Mouse (Mus musculus): ENCODE data around the gene Ptprj. TPM values are rescaled to one million over a fixed set of nuclear protein-coding genes. Genes with fewer than 3 reads are reported as not detected.

The Ptprj gene
- polyA plus RNA-seq, 1 experiment from 2014 or later, result 4.0 TPM

DNA sequence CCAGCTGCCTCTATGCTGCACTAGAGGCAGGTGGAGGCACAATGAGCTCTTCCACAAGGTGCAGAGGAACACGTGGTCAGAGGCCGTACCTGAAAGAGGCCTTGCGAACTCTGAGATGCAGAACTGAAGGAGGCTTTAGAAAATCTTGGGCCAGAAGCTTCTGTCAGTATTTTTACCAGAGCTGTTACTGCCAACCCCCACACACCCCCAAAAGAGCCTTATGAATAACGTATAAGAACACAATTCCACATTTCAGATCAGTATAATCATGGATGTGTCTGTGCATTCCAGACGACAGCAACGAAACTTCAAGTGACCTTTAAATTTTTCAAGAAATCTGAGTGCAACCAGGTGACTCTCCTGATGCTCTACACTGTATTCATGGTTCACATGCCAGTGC lies 98.9 kb downstream of the Ptprj start:
- WGBS, result 91% methylated on average over 6 of the region's 6 CpGs

DNA sequence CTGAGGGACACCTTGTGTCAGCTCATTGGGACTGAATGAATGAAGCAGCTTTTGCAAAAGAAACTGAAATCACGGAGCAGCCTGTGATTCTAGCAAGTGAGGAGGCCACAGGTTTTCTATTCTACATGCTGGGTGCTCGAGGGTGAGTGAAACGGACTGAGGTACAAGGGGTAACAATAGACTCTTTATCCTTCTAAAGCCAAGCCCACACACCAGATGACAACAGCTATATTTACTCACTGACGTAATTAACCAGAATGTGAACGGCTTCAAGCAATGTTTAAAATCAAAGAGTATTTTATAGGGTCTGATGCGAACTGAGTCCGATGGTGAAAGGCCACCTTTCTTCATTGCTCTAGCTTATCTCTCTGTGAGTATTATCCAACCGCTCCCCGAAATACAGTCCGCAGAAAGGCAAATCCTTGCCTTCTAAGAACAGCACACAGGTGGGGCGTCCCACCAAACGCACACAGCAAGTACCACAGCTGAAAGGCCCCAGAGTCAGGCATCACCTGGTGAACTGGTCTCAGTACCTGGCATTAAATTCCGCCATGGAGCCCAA lies 99.6 kb downstream of the Ptprj start:
- H3K27ac ChIP-seq, result no peak overlapping the region
- WGBS, result 73% methylated on average over 13 of the region's 13 CpGs
- no peaks in the 10 kb centered on the region for H3K27me3 ChIP-seq (replicated peaks)
- H3K9ac ChIP-seq, result no peak overlapping the region
- H3K36me3 ChIP-seq, result no peaks in the 10 kb centered on the region
- H3K9me3 ChIP-seq, result no peaks in the 10 kb centered on the region
- no peak overlapping the region for H3K4me2 ChIP-seq (replicated peaks)
- no peak for ATAC-seq (ENCODE audit: low FRiP score, low read depth)
- H3K4me3 ChIP-seq, result no peak overlapping the region
- no peaks in the 10 kb centered on the region for H3K4me1 ChIP-seq

More for the DNA sequence above, 98.9 kb downstream of the Ptprj start:
- ATAC-seq (ENCODE audit: low FRiP score, low read depth), result no peak
- Histone ChIP-seq H3K9ac (no peak overlapping the region), H3K27me3 (replicated peaks) (no peaks in the 10 kb centered on the region), H3K27ac (no peak overlapping the region), H3K9me3 (no peaks in the 10 kb centered on the region), H3K36me3 (no peaks in the 10 kb centered on the region), H3K4me1 (no peaks in the 10 kb centered on the region), H3K4me3 (no peak overlapping the region), H3K4me2 (replicated peaks) (no peak overlapping the region)

DNA sequence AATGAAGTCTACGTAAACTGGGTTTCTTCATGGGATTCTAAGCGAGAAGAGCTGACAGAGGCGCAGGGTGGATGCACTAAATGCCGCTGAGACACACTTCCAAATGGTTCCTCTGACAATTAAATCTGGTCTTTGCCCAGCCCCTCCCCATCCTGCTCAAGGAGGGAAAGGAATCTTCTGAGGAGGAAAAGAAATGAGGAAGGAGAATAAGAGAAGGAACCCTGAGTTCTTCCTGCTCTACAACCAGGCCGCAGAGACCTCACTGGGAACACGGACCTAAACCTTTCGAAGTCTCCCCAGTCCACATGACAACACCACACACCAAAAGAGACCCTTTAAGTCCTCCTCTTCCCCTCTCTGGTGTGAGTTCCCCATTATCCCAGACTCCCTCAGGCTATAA lies 101.9 kb downstream of the Ptprj start:
- Histone ChIP-seq H3K4me2 (replicated peaks) (no peak overlapping the region), H3K27ac (no peak overlapping the region), H3K4me1 (peaks cover 5% of the 10 kb centered on the region; the same call in 1 of the 2 replicates), H3K27me3 (replicated peaks) (no peaks in the 10 kb centered on the region), H3K4me3 (no peak overlapping the region), H3K9me3 (no peaks in the 10 kb centered on the region), H3K36me3 (no peaks in the 10 kb centered on the region), H3K9ac (no peak overlapping the region)
- ATAC-seq (ENCODE audit: low FRiP score, low read depth), result no peak
- WGBS, result 84% methylated on average over 7 of the region's 7 CpGs

DNA sequence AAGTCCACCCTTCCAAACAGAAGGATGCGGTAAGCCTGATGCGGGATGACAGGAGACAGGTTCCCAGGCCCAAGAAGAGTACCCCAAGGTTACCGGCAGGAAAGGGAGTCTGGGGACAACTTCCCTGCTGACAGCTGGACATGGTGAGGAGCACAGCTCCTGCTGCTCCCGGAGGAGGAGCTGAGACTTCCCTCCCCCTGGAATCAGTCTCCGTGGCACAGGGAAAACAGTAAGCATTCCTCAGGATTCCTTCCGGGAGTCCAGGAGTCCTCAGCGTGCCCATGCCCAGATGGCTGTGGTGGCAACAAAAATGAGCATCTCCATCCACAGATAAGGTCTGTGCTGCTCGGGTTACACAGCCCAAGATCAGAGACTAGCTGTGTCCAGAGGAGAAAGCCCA lies 102.8 kb downstream of the Ptprj start:
- Histone ChIP-seq H3K4me2 (replicated peaks) (no peak overlapping the region), H3K4me3 (no peak overlapping the region), H3K9ac (no peak overlapping the region), H3K9me3 (no peaks in the 10 kb centered on the region), H3K4me1 (peaks cover 5% of the 10 kb centered on the region; the same call in 1 of the 2 replicates), H3K27me3 (replicated peaks) (no peaks in the 10 kb centered on the region), H3K36me3 (no peaks in the 10 kb centered on the region), H3K27ac (no peak overlapping the region)
- no peak for ATAC-seq (ENCODE audit: low FRiP score, low read depth)
- 38% methylated on average over 8 of the region's 8 CpGs for WGBS

DNA sequence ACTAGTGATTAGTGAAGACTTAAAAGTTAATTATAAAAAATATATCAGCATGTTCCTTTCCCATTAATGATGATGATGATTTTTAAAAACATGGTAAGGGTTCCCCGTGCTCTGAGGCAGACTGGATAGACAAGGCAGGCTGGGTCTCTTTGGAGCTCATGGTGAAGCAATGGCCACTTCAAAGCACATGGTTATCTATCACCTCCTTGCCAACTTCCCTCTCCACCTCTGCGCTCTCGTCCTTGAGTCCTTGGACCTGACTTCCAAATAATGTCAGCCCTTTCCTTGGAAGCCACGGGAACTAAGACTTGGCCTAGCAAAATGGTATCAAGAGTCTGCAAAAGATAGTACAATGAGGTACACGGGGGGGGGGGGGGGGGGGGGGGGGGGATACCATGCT lies 103.7 kb downstream of the Ptprj start:
- H3K9me3 ChIP-seq, result no peaks in the 10 kb centered on the region
- no peak for ATAC-seq (ENCODE audit: low FRiP score, low read depth)
- no peak overlapping the region for H3K4me3 ChIP-seq
- H3K4me2 ChIP-seq (replicated peaks), result no peak overlapping the region
- H3K4me1 ChIP-seq, result peaks cover 5% of the 10 kb centered on the region; the same call in 1 of the 2 replicates
- H3K9ac ChIP-seq, result no peak overlapping the region
- WGBS, result 71% methylated on average over 5 of the region's 5 CpGs
- H3K27me3 ChIP-seq (replicated peaks), result no peaks in the 10 kb centered on the region
- no peaks in the 10 kb centered on the region for H3K36me3 ChIP-seq
- H3K27ac ChIP-seq, result no peak overlapping the region

DNA sequence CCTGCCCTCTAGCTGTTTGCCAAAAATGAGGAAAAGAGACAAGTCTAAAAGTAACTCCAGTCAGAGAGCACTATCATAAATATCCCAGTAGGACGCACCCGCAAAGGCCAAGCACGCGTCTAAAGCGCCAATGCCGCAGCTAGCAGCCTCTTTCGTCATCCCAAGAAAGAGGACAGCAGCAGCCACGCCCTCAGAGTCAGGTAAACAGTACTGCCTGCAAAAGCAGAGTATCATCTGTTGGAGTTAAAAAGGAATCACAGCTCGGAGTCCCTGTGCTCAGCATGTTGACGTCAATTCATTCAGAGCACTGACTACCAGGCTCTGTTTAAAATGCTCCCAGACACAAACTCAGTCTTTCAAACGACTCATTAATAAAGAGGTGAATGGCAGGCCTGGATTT lies 104.1 kb downstream of the Ptprj start:
- no peak overlapping the region for H3K27ac ChIP-seq

DNA sequence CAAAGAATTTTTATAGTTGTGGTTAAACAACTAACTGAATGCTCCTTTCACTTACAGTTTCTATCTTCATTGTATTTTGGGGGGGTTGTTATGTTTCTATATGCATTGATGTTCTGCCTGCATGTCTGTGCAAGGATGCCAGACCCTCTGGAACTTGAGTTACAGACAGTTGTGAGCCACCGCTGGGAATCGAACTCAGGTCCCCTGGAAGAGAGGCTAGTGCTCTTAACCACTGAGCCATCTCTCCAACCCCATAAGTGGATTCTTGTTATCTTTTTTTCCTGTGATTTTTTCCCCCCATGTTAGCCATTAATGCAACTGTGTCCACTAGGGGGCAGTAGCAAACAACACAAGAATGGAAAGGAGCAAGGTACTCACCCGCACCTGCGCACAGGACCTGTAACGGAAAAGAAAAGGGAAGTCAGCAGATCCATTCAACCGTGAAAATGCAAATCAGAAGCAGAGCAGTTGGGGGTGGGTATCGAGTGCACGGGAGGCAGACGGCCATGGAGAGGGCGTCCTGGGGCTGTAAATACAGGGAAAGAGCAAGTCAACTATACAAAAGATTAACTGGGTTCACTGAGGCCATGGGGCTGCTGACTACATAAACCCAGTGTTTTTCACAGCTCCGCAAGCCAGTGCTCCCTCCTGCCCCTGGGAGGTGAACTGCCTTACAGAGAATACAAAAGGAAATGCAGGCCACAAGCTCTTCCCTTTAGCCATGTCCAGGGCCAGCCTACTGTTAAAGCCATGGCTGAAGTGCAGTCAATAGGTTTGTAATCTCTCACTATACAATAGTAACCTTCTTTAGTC lies 105.6 kb downstream of the Ptprj start:
- 0 out of 2 replicates have a peak overlapping the region, but pooled peaks have one; percentile 11 for H3K4me3 ChIP-seq
- H3K4me1 ChIP-seq, result peaks cover 5% of the 10 kb centered on the region; the same call in 1 of the 2 replicates
- 4% methylated on average over 11 of the region's 11 CpGs for WGBS
- ATAC-seq (ENCODE audit: low FRiP score, low read depth), result peak; percentile 97
- 0 out of 2 replicates have a peak overlapping the region, but pooled peaks have one; percentile 65 for H3K27ac ChIP-seq
- H3K36me3 ChIP-seq, result no peaks in the 10 kb centered on the region
- peak overlapping the region; percentile 52 for H3K4me2 ChIP-seq (replicated peaks)
- H3K9ac ChIP-seq, result no peak overlapping the region
- no peaks in the 10 kb centered on the region for H3K9me3 ChIP-seq
- H3K27me3 ChIP-seq (replicated peaks), result no peaks in the 10 kb centered on the region

More for the DNA sequence above, 104.1 kb downstream of the Ptprj start:
- H3K9me3 ChIP-seq, result no peaks in the 10 kb centered on the region
- H3K36me3 ChIP-seq, result no peaks in the 10 kb centered on the region
- H3K4me2 ChIP-seq (replicated peaks), result no peak overlapping the region
- no peak for ATAC-seq (ENCODE audit: low FRiP score, low read depth)
- H3K4me3 ChIP-seq, result no peak overlapping the region
- H3K4me1 ChIP-seq, result peaks cover 5% of the 10 kb centered on the region; the same call in 1 of the 2 replicates
- 83% methylated on average over 11 of the region's 11 CpGs for WGBS
- no peak overlapping the region for H3K9ac ChIP-seq
- H3K27me3 ChIP-seq (replicated peaks), result no peaks in the 10 kb centered on the region

DNA sequence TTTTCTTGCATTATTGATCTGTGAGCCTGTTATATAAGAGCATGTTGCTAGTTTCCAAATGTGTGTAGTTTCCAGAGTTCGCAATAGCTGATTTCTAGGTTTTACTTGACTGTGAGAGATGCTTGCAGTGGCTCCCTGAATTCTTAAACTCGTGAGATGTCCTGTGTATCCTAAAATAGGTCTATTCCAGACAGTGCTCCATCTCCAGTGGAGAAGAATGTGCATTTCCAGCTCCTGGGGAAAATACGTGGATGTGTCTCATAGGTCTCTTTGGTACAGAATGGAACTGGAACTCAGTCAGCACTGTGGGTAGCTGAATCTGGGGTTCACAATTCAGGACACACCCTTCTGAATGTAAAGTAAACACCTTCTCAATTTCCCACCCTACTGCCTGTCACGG lies 107.7 kb downstream of the Ptprj start:
- H3K36me3 ChIP-seq, result no peaks in the 10 kb centered on the region
- ATAC-seq (ENCODE audit: low FRiP score, low read depth), result no peak
- H3K27me3 ChIP-seq (replicated peaks), result no peaks in the 10 kb centered on the region
- no peak overlapping the region for H3K4me2 ChIP-seq (replicated peaks)
- no peak overlapping the region for H3K9ac ChIP-seq
- H3K27ac ChIP-seq, result no peak overlapping the region
- no peak overlapping the region for H3K4me3 ChIP-seq
- no peaks in the 10 kb centered on the region for H3K9me3 ChIP-seq
- 87% methylated on average over 4 of the region's 4 CpGs for WGBS
- H3K4me1 ChIP-seq, result peaks cover 5% of the 10 kb centered on the region; the same call in 1 of the 2 replicates

DNA sequence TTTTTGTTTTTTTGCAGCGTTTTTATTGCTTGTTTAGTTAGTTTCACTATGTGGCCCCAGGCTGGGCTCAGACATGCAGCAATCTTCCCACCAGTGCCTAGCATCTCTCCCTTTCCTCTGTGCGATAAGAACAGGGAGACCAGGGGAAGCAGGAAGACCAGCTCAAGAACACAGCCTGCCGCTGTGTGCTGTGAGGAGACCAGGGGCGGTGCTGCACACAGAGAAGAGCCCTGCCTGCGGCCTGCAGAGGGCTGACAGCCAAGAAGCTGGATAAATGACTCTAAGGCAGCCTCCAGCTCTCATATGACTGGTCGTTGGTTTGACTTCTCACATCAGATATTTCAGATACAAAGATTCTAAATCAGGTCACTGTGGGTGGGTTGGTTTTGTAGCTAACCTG lies 110.3 kb downstream of the Ptprj start:
- WGBS, result 61% methylated on average over 6 of the region's 6 CpGs
- H3K4me1 ChIP-seq, result peaks cover 3% of the 10 kb centered on the region; the same call in 1 of the 2 replicates
- no peak overlapping the region for H3K9ac ChIP-seq

DNA sequence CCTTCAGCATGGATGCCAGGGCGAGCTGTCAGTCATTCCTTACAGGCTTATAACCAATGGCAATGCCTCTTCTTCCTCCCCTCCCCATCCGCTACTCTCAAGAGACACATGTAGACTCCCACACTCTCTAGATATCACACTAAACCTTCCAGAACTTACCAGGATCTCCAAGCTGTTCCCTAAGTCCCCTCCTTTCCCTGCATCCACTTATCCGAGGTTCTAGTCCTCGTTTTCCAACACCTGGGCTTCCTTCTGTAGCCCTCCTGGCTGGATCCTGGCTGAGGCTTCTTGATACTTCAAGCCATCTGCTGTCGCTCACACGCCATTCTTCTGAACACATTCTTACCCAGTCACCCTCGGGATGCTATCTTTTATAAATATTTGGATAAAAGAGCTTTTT lies 114.0 kb downstream of the Ptprj start:
- Histone ChIP-seq H3K36me3 (no peaks in the 10 kb centered on the region), H3K27ac (no peak overlapping the region), H3K4me1 (no peaks in the 10 kb centered on the region), H3K4me2 (replicated peaks) (no peak overlapping the region), H3K27me3 (replicated peaks) (no peaks in the 10 kb centered on the region), H3K9ac (no peak overlapping the region), H3K4me3 (no peak overlapping the region), H3K9me3 (no peaks in the 10 kb centered on the region)
- ATAC-seq (ENCODE audit: low FRiP score, low read depth), result no peak
- WGBS, result 79% methylated on average over 7 of the region's 7 CpGs

More for the DNA sequence above, 110.3 kb downstream of the Ptprj start:
- no peak overlapping the region for H3K27ac ChIP-seq
- H3K4me2 ChIP-seq (replicated peaks), result no peak overlapping the region
- H3K4me3 ChIP-seq, result no peak overlapping the region
- H3K27me3 ChIP-seq (replicated peaks), result no peaks in the 10 kb centered on the region
- no peaks in the 10 kb centered on the region for H3K36me3 ChIP-seq
- ATAC-seq (ENCODE audit: low FRiP score, low read depth), result no peak
- no peaks in the 10 kb centered on the region for H3K9me3 ChIP-seq

DNA sequence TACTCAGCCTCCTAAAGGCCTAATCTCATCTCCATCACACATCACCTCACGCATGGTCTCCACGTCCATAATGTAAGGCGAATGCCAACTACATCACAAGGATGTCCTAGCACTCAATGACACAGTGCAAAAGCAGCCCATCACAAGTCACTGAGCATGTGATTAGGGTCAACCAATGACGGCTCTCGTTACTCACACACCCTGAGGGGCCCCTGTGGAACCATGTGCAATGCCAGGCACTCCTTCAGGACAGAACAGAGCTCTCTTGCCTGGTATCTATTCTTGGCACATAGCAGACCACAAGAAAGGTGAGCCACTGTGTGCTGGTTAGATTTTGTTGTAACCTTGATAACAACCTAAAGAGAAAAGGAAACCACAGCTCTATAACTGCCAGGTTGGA lies 116.7 kb downstream of the Ptprj start:
- Histone ChIP-seq H3K27ac (no peak overlapping the region), H3K9me3 (no peaks in the 10 kb centered on the region), H3K4me3 (no peak overlapping the region), H3K4me1 (no peaks in the 10 kb centered on the region), H3K9ac (no peak overlapping the region), H3K36me3 (peaks cover 11% of the 10 kb centered on the region), H3K4me2 (replicated peaks) (no peak overlapping the region), H3K27me3 (replicated peaks) (no peaks in the 10 kb centered on the region)
- 93% methylated on average over 5 of the region's 5 CpGs for whole genome bisulfite sequencing
- ATAC-seq (ENCODE audit: low FRiP score, low read depth), result no peak

DNA sequence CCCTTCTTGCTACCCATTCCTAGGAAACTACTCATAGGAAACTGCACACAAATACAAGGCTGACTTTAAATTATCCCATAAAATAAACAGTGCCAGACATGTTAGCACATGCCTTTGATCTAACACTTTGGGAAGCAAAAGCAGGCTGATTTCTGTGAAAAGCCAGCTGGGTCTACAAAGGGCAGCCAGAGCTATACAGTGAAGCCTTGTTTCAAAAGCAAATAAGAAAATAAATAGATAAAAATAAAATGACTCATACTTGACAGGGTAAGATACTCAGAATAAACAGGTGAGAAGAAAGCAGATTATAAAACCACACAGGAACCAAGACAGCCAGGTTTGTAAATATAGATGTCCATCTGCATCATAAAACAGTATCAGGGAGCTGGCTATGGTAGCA lies 118.2 kb downstream of the Ptprj start:
- Histone ChIP-seq H3K27me3 (replicated peaks) (no peaks in the 10 kb centered on the region), H3K4me3 (no peak overlapping the region), H3K27ac (no peak overlapping the region), H3K4me2 (replicated peaks) (no peak overlapping the region), H3K4me1 (no peaks in the 10 kb centered on the region), H3K36me3 (peaks cover 19% of the 10 kb centered on the region), H3K9me3 (no peaks in the 10 kb centered on the region), H3K9ac (no peak overlapping the region)
- ATAC-seq (ENCODE audit: low FRiP score, low read depth), result no peak

All from neural tube, embryonic 12.5 days (tissue).